Mouse (Mus musculus) neural tube, embryonic 12.5 days (tissue): ENCODE data around the gene Qdpr. TPM values are rescaled to one million over a fixed set of nuclear protein-coding genes. Genes with fewer than 3 reads are reported as not detected.
A peak's percentile ranks its signal among the peaks of the same experiment; 100 is the strongest.
"Not testable (repeated sequence)": the region's sequence is repeated elsewhere in the genome, so short reads cannot be mapped to it uniquely, and the experiment has no call there.

ENCODE experiments used
- ATAC-seq: fragments of 200-750 bp; cut with Nextera tagmentation; 2 replicates; pipeline ENCODE4 v1.8.0; 2017; ENCODE audit warnings: low read depth, mild to moderate bottlenecking, moderate TSS enrichment, moderate library complexity; ENCODE audit not compliant: low FRiP score
- H3K27ac ChIP-seq: fragments of 300-500 bp; sonication (generic); 2 replicates; pipeline ENCODE4 v1.5.1; 2016
- H3K27me3 ChIP-seq: fragments of 300-500 bp; sonication (generic); replicated peaks from 2 replicates; pipeline ENCODE4 v1.6.1; 2016; ENCODE audit warnings: mild to moderate bottlenecking
- H3K36me3 ChIP-seq: fragments of 300-500 bp; sonication (generic); 2 replicates; pipeline ENCODE4 v1.6.1; 2016; ENCODE audit warnings: mild to moderate bottlenecking
- H3K4me1 ChIP-seq: fragments of 300-500 bp; sonication (generic); 2 replicates; pipeline ENCODE4 v1.6.1; 2016
- H3K4me2 ChIP-seq: fragments of 300-500 bp; sonication (generic); replicated peaks from 2 replicates; pipeline ENCODE4 v1.6.1; 2016; ENCODE audit warnings: mild to moderate bottlenecking
- H3K4me3 ChIP-seq: fragments of 300-500 bp; sonication (generic); 2 replicates; pipeline ENCODE4 v1.5.1; 2016
- H3K9ac ChIP-seq: fragments of 300-500 bp; sonication (generic); 2 replicates; pipeline ENCODE4 v1.6.1; 2016; ENCODE audit warnings: mild to moderate bottlenecking
- H3K9me3 ChIP-seq: fragments of 300-500 bp; sonication (generic); 2 replicates; pipeline ENCODE4 v1.6.1; 2016; ENCODE audit warnings: mild to moderate bottlenecking
- WGBS: fragments of 180-500 bp; shearing (Covaris S2); methylation state at CpG from one replicate; pipeline ENCODE4 v1.1.7; 2016; 5-methylcytosine and 5-hydroxymethylcytosine counted together
- polyA plus RNA-seq: library from polyadenylated mRNA; unstranded; fragments of >200 nt; fragmentation: Nextera tagmentation; extraction: Ambion mirVana; gene quantifications from 2 replicates; pipeline ENCODE4 v1.2.1, GENCODE M21; 2016

Gene Qdpr
- polyA plus RNA-seq, 1 experiment from 2014 or later, result 110 TPM

GRCm38 (mm10) chr5:45444130-45444832 lies 5.8 kb downstream of the Qdpr start:
- Histone ChIP-seq H3K4me3 (no peak overlapping the region), H3K4me1 (peaks cover 11% of the 10 kb centered on the region), H3K4me2 (no peak overlapping the region), H3K9me3 (no peaks in the 10 kb centered on the region), H3K36me3 (peaks cover 5% of the 10 kb centered on the region), H3K27me3 (no peaks in the 10 kb centered on the region), H3K27ac (no peak overlapping the region), H3K9ac (no peak overlapping the region)
- ATAC-seq, result no peak
- WGBS, result 81% methylated on average over 8 of the region's 8 CpGs

- Histone ChIP-seq H3K9me3 (no peaks in the 10 kb centered on the region), H3K27ac (no peak overlapping the region), H3K4me3 (no peak overlapping the region), H3K27me3 (no peaks in the 10 kb centered on the region), H3K4me2 (no peak overlapping the region), H3K9ac (no peak overlapping the region), H3K4me1 (no peaks in the 10 kb centered on the region), H3K36me3 (peaks cover 17% of the 10 kb centered on the region)
- no peak for ATAC-seq
- WGBS, result 88% methylated on average over 3 of the region's 3 CpGs
Measured at GRCm38 (mm10) chr5:45441745-45442144, 8.3 kb downstream of the Qdpr start.

GRCm38 (mm10) chr5:45441124-45441523 lies 8.9 kb downstream of the Qdpr start:
- H3K9ac ChIP-seq, result no peak overlapping the region
- no peak overlapping the region for H3K4me2 ChIP-seq
- H3K4me3 ChIP-seq, result no peak overlapping the region
- H3K4me1 ChIP-seq, result no peaks in the 10 kb centered on the region
- peaks cover 17% of the 10 kb centered on the region for H3K36me3 ChIP-seq
- no peak for ATAC-seq
- H3K27ac ChIP-seq, result no peak overlapping the region
- no peaks in the 10 kb centered on the region for H3K9me3 ChIP-seq
- H3K27me3 ChIP-seq, result no peaks in the 10 kb centered on the region
- 89% methylated on average over 3 of the region's 3 CpGs for WGBS

GRCm38 (mm10) chr5:45438301-45438700 lies 11.7 kb downstream of the Qdpr start:
- Histone ChIP-seq H3K4me1 (no peaks in the 10 kb centered on the region), H3K36me3 (peaks cover 21% of the 10 kb centered on the region), H3K27ac (no peak overlapping the region), H3K4me2 (no peak overlapping the region), H3K27me3 (no peaks in the 10 kb centered on the region), H3K9me3 (no peaks in the 10 kb centered on the region), H3K9ac (no peak overlapping the region), H3K4me3 (no peak overlapping the region)
- no peak for ATAC-seq
- WGBS, result 93% methylated on average over 8 of the region's 8 CpGs

- WGBS, result 82% methylated on average over 4 of the region's 4 CpGs
- Histone ChIP-seq H3K4me3 (no peak overlapping the region), H3K4me1 (no peaks in the 10 kb centered on the region), H3K4me2 (no peak overlapping the region), H3K9ac (no peak overlapping the region), H3K36me3 (peaks cover 21% of the 10 kb centered on the region), H3K27me3 (no peaks in the 10 kb centered on the region), H3K9me3 (no peaks in the 10 kb centered on the region), H3K27ac (no peak overlapping the region)
- no peak for ATAC-seq
Measured at GRCm38 (mm10) chr5:45437826-45438225, 12.2 kb downstream of the Qdpr start.

GRCm38 (mm10) chr5:45435967-45436950 lies 13.8 kb downstream of the Qdpr start:
- Histone ChIP-seq H3K4me3 (no peak overlapping the region), H3K4me1 (no peaks in the 10 kb centered on the region), H3K36me3 (peaks cover 21% of the 10 kb centered on the region), H3K9me3 (no peaks in the 10 kb centered on the region), H3K27ac (no peak overlapping the region), H3K27me3 (no peaks in the 10 kb centered on the region), H3K9ac (no peak overlapping the region), H3K4me2 (no peak overlapping the region)
- WGBS, result 92% methylated on average over 14 of the region's 14 CpGs
- ATAC-seq, result no peak

- Histone ChIP-seq H3K4me1 (no peaks in the 10 kb centered on the region), H3K9ac (no peak overlapping the region), H3K4me2 (no peak overlapping the region), H3K27me3 (no peaks in the 10 kb centered on the region), H3K9me3 (no peaks in the 10 kb centered on the region), H3K36me3 (no peaks in the 10 kb centered on the region), H3K4me3 (no peak overlapping the region), H3K27ac (no peak overlapping the region)
- ATAC-seq, result no peak
- WGBS, result 95% methylated on average over 7 of the region's 7 CpGs
Measured at GRCm38 (mm10) chr5:45427891-45428290, 22.1 kb downstream of the Qdpr start.

GRCm38 (mm10) chr5:45426416-45427034 lies 23.5 kb downstream of the Qdpr start:
- 100% methylated on average over 1 of the region's 1 CpGs for WGBS
- no peak overlapping the region for H3K27ac ChIP-seq
- H3K9ac ChIP-seq, result no peak overlapping the region
- ATAC-seq, result no peak
- no peak overlapping the region for H3K4me2 ChIP-seq
- H3K4me1 ChIP-seq, result no peaks in the 10 kb centered on the region
- no peaks in the 10 kb centered on the region for H3K27me3 ChIP-seq
- H3K9me3 ChIP-seq, result no peaks in the 10 kb centered on the region
- no peaks in the 10 kb centered on the region for H3K36me3 ChIP-seq
- no peak overlapping the region for H3K4me3 ChIP-seq

- not testable (repeated sequence) for H3K27me3 ChIP-seq, H3K4me1 ChIP-seq, H3K4me3 ChIP-seq, ATAC-seq, H3K4me2 ChIP-seq, H3K27ac ChIP-seq, H3K9ac ChIP-seq, H3K36me3 ChIP-seq, H3K9me3 ChIP-seq
- WGBS, result 61% methylated on average over 1 of the region's 1 CpGs
Measured at GRCm38 (mm10) chr5:45425771-45426170, 24.3 kb downstream of the Qdpr start.

GRCm38 (mm10) chr5:45424021-45424886 lies 25.8 kb downstream of the Qdpr start:
- WGBS, result 41% methylated on average over 8 of the region's 8 CpGs
- no peaks in the 10 kb centered on the region for H3K9me3 ChIP-seq
- no peak overlapping the region for H3K4me2 ChIP-seq
- H3K27ac ChIP-seq, result no peak overlapping the region
- H3K4me1 ChIP-seq, result no peaks in the 10 kb centered on the region
- H3K9ac ChIP-seq, result no peak overlapping the region
- no peak overlapping the region for H3K4me3 ChIP-seq
- ATAC-seq, result peak; percentile 86
- no peaks in the 10 kb centered on the region for H3K36me3 ChIP-seq
- no peaks in the 10 kb centered on the region for H3K27me3 ChIP-seq

GRCm38 (mm10) chr5:45421881-45422844 lies 27.9 kb downstream of the Qdpr start:
- no peak overlapping the region for H3K4me2 ChIP-seq
- H3K27ac ChIP-seq, result no peak overlapping the region
- H3K9me3 ChIP-seq, result no peaks in the 10 kb centered on the region
- H3K4me1 ChIP-seq, result no peaks in the 10 kb centered on the region
- no peaks in the 10 kb centered on the region for H3K36me3 ChIP-seq
- H3K27me3 ChIP-seq, result no peaks in the 10 kb centered on the region
- H3K4me3 ChIP-seq, result no peak overlapping the region
- 85% methylated on average over 12 of the region's 12 CpGs for WGBS
- ATAC-seq, result no peak
- no peak overlapping the region for H3K9ac ChIP-seq
